Mouse (Mus musculus) heart, embryonic 14.5 days (tissue): ENCODE results near the gene Ptrhd1. TPM values are rescaled to one million over a fixed set of nuclear protein-coding genes. Genes with fewer than 3 reads are reported as not detected.
"Not testable (repeated sequence)": the region's sequence is repeated elsewhere in the genome, so short reads cannot be mapped to it uniquely, and the experiment has no call there.

Experiments
- ATAC-seq: fragments of 200-750 bp; cut with Nextera tagmentation; 2 replicates; pipeline ENCODE4 v1.8.0; 2017; ENCODE audit warnings: low read depth, moderate TSS enrichment; ENCODE audit not compliant: insufficient number of reproducible peaks, insufficient read depth, low FRiP score
- H3K27ac ChIP-seq, 2 experiments: fragments of 200-500 bp in 1 of 2; fragments of 300-500 bp in 1 of 2; sonication (generic) in 1 of 2; replicated peaks in 1 of 2; 2 replicates each; pipeline ENCODE4 v1.5.1; 2012 to 2014; ENCODE audit warnings: low read depth in 2 of 2, low read length in 2 of 2, control low read depth in 1 of 2, mild to moderate bottlenecking in 1 of 2, mixed read lengths in 1 of 2; ENCODE audit not compliant: control insufficient read depth in 1 of 2, insufficient read depth in 1 of 2
- H3K27me3 ChIP-seq: fragments of 300-500 bp; sonication (generic); 2 replicates; pipeline ENCODE4 v1.6.1; 2014; ENCODE audit warnings: mild to moderate bottlenecking, low read length, control low read depth; ENCODE audit not compliant: control insufficient read depth, insufficient read depth
- H3K36me3 ChIP-seq: fragments of 300-500 bp; sonication (generic); 2 replicates; pipeline ENCODE4 v1.6.1; 2014; ENCODE audit warnings: mild to moderate bottlenecking, control low read depth, low read length, mixed read lengths; ENCODE audit not compliant: control insufficient read depth, insufficient read depth
- H3K4me1 ChIP-seq, 2 experiments: fragments of 200-500 bp in 1 of 2; fragments of 300-500 bp in 1 of 2; sonication (generic) in 1 of 2; 2 replicates each; pipeline ENCODE4 v1.6.1; 2012 to 2014; ENCODE audit warnings: low read length in 2 of 2, control low read depth in 1 of 2, mixed read lengths in 1 of 2; ENCODE audit not compliant: control insufficient read depth in 2 of 2, insufficient read depth in 2 of 2
- H3K4me2 ChIP-seq: fragments of 300-500 bp; sonication (generic); 2 replicates; pipeline ENCODE4 v1.6.1; 2014; ENCODE audit warnings: mild to moderate bottlenecking, low read length
- H3K4me3 ChIP-seq, 2 experiments: fragments of 200-500 bp in 1 of 2; fragments of 300-500 bp in 1 of 2; sonication (generic) in 1 of 2; 2 replicates each; pipeline ENCODE4 v1.5.1; 2012 to 2014; ENCODE audit warnings: low read length in 2 of 2, mild to moderate bottlenecking in 2 of 2, control low read depth in 1 of 2, low read depth in 1 of 2, moderate library complexity in 1 of 2; ENCODE audit not compliant: control insufficient read depth in 1 of 2, insufficient read depth in 1 of 2
- H3K9ac ChIP-seq: fragments of 300-500 bp; sonication (generic); 2 replicates; pipeline ENCODE4 v1.6.1; 2014; ENCODE audit warnings: mild to moderate bottlenecking, low read length
- H3K9me3 ChIP-seq: fragments of 300-500 bp; sonication (generic); 2 replicates; pipeline ENCODE4 v1.6.1; 2016; ENCODE audit warnings: low read length, control low read depth; ENCODE audit not compliant: control insufficient read depth
- WGBS: fragments of 180-500 bp; shearing (Covaris S2); extraction: QIAGEN DNeasy Blood & Tissue Kit; methylation state at CpG from one replicate; pipeline ENCODE4 v1.1.7; 2014; 5-methylcytosine and 5-hydroxymethylcytosine counted together
- polyA plus RNA-seq: library from polyadenylated mRNA; unstranded; fragments of >200 nt; fragmentation: Nextera tagmentation; extraction: Ambion mirVana; gene quantifications from 2 replicates; pipeline ENCODE4 v1.2.1, GENCODE M21; 2014

Gene Ptrhd1
- polyA plus RNA-seq, 1 experiment from 2014 or later, result 7.6 TPM

- WGBS, result 84% methylated on average over 9 of the region's 9 CpGs
- Histone ChIP-seq H3K9me3 (no peaks in the 10 kb centered on the region), H3K9ac (no peak overlapping the region), H3K4me1 (no peaks in the 10 kb centered on the region; a peak in 1 of 4 replicates), H3K4me2 (no peak overlapping the region), H3K27ac (no peak overlapping the region), H3K4me3 (no peak overlapping the region), H3K27me3 (no peaks in the 10 kb centered on the region), H3K36me3 (peaks cover 73% of the 10 kb centered on the region)
- ATAC-seq, result no peak
Observed at GRCm38 (mm10) chr12:4211174-4211573, 22.7 kb upstream of the Ptrhd1 start.

GRCm38 (mm10) chr12:4212908-4213307 lies 20.9 kb upstream of the Ptrhd1 start:
- no peaks in the 10 kb centered on the region for H3K27me3 ChIP-seq
- no peak overlapping the region for H3K9ac ChIP-seq
- no peak overlapping the region for H3K27ac ChIP-seq
- H3K4me3 ChIP-seq, result no peak overlapping the region
- no peaks in the 10 kb centered on the region for H3K9me3 ChIP-seq
- 59% methylated on average over 8 of the region's 8 CpGs for WGBS
- peaks cover 67% of the 10 kb centered on the region for H3K36me3 ChIP-seq
- ATAC-seq, result no peak
- H3K4me1 ChIP-seq, result no peaks in the 10 kb centered on the region; a peak in 1 of 4 replicates
- H3K4me2 ChIP-seq, result no peak overlapping the region

GRCm38 (mm10) chr12:4230156-4230555 lies 3.7 kb upstream of the Ptrhd1 start:
- H3K9me3 ChIP-seq, result no peaks in the 10 kb centered on the region
- peaks cover 45% of the 10 kb centered on the region for H3K36me3 ChIP-seq
- WGBS, result 88% methylated on average over 7 of the region's 7 CpGs

GRCm38 (mm10) chr12:4232777-4233176 lies 1.1 kb upstream of the Ptrhd1 start:
- H3K27me3 ChIP-seq, result no peaks in the 10 kb centered on the region
- H3K9ac ChIP-seq, result peak overlapping the region; percentile 69
- no peaks in the 10 kb centered on the region for H3K9me3 ChIP-seq
- peaks cover 28% of the 10 kb centered on the region for H3K36me3 ChIP-seq
- no peak for ATAC-seq
- H3K4me2 ChIP-seq, result peak overlapping the region; percentile 63
- 46% methylated on average over 4 of the region's 4 CpGs for WGBS
- H3K4me3 ChIP-seq, result peak overlapping the region in 1 of 2 experiments; percentile 66; a peak in 2 of 4 replicates
- peaks cover 0 to 3% of the 10 kb centered on the region in 2 experiments; a peak in 1 of 4 replicates for H3K4me1 ChIP-seq
- H3K27ac ChIP-seq, result no peak overlapping the region

More at GRCm38 (mm10) chr12:4230156-4230555, 3.7 kb upstream of the Ptrhd1 start:
- Histone ChIP-seq H3K4me3 (no peak overlapping the region), H3K4me2 (no peak overlapping the region), H3K9ac (no peak overlapping the region), H3K4me1 (peaks cover 0 to 3% of the 10 kb centered on the region in 2 experiments; a peak in 1 of 4 replicates), H3K27me3 (no peaks in the 10 kb centered on the region), H3K27ac (no peak overlapping the region)
- no peak for ATAC-seq

GRCm38 (mm10) chr12:4237481-4237880 lies 3.7 kb downstream of the Ptrhd1 start:
- Histone ChIP-seq H3K4me1 (peaks cover 7 to 14% of the 10 kb centered on the region in 2 experiments), H3K27me3 (no peaks in the 10 kb centered on the region), H3K9ac (no peak overlapping the region), H3K4me2 (no peak overlapping the region), H3K27ac (no peak overlapping the region), H3K4me3 (no peak overlapping the region), H3K36me3 (peaks cover 12% of the 10 kb centered on the region; the same call in 1 of the 2 replicates), H3K9me3 (no peaks in the 10 kb centered on the region)
- no peak for ATAC-seq
- WGBS, result 89% methylated on average over 15 of the region's 15 CpGs

- H3K4me3 ChIP-seq, H3K27me3 ChIP-seq, H3K9me3 ChIP-seq, H3K4me2 ChIP-seq, ATAC-seq, H3K9ac ChIP-seq: not testable (repeated sequence)
- H3K27ac ChIP-seq, result peak overlapping the region; percentile 33; a peak in 1 of 4 replicates
- H3K4me1 ChIP-seq, result peaks cover 7 to 20% of the 10 kb centered on the region in 2 experiments
- peaks cover 12% of the 10 kb centered on the region; the same call in 1 of the 2 replicates for H3K36me3 ChIP-seq
- 56% methylated on average over 8 of the region's 8 CpGs for WGBS
Observed at GRCm38 (mm10) chr12:4240281-4240680, 6.5 kb downstream of the Ptrhd1 start.

GRCm38 (mm10) chr12:4243805-4244204 lies 10.0 kb downstream of the Ptrhd1 start:
- Histone ChIP-seq H3K9me3 (no peaks in the 10 kb centered on the region), H3K4me2 (no peak overlapping the region), H3K4me3 (no peak overlapping the region), H3K9ac (no peak overlapping the region), H3K36me3 (peaks cover 7% of the 10 kb centered on the region), H3K27me3 (no peaks in the 10 kb centered on the region), H3K27ac (no peak overlapping the region), H3K4me1 (peaks cover 7 to 20% of the 10 kb centered on the region in 2 experiments)
- 18% methylated on average over 2 of the region's 2 CpGs for WGBS
- no peak for ATAC-seq

GRCm38 (mm10) chr12:4245742-4246141 lies 11.9 kb downstream of the Ptrhd1 start:
- Histone ChIP-seq H3K9ac (no peak overlapping the region), H3K9me3 (no peaks in the 10 kb centered on the region), H3K27ac (no peak overlapping the region), H3K36me3 (peaks cover 12% of the 10 kb centered on the region), H3K4me1 (peaks cover 4 to 15% of the 10 kb centered on the region in 2 experiments; a peak in 3 of 4 replicates), H3K27me3 (no peaks in the 10 kb centered on the region), H3K4me2 (no peak overlapping the region), H3K4me3 (no peak overlapping the region)
- ATAC-seq, result no peak
- 81% methylated on average over 10 of the region's 10 CpGs for WGBS
